Comparison of ENCODE assay signal across 8 mouse cellular contexts in genomic region chr15:84167600-84167999, GRCm38 (mm10). TPM values are rescaled to one million over a fixed set of nuclear protein-coding genes. Genes with fewer than 3 reads are reported as not detected.
A peak's percentile ranks its signal among the peaks of the same experiment; 100 is the strongest.
DNase-seq lines count a peak whose midpoint lies in the region; ATAC-seq lines count a peak whose summit lies in the region.

Gene Pnpla3, plus strand, starts transcription at chr15:84167837.

- H3K36me3 ChIP-seq in hindbrain, embryonic 15.5 days: no peaks in the 10 kb centered on the region

- H3K4me3 ChIP-seq in hindbrain, embryonic 15.5 days: peak within 1 kb of the TSS; percentile 62

- no peaks in the 10 kb centered on the region for H3K9me3 ChIP-seq in hindbrain, embryonic 15.5 days

- peak; percentile 99 for DNase-seq in ZHBTc4 (ENCODE audit: low read depth, low spot score)
- DNase-seq in gastrocnemius, adult 18-20 months (ENCODE audit: low spot score): peak; percentile 97
- DNase-seq in layer of hippocampus, postnatal 36 days: peak; percentile 96
- DNase-seq in lung, postnatal 25 days (ENCODE audit: low spot score): peak; percentile 95
- peak; percentile 98 for DNase-seq in retina, postnatal 1 day
- peak; percentile 78 for DNase-seq in thymus, postnatal 4 days

- H3K9ac ChIP-seq in hindbrain, embryonic 15.5 days: peak within 1 kb of the TSS; percentile 72

- WGBS in hindbrain, embryonic 15.5 days: under 1% methylated on average over 28 of the region's 28 CpGs

- H3K27ac ChIP-seq in hindbrain, embryonic 15.5 days (replicated peaks): peak within 1 kb of the TSS; percentile 86

- peak within 1 kb of the TSS; percentile 92 for H3K4me2 ChIP-seq in hindbrain, embryonic 15.5 days

- H3K4me1 ChIP-seq in hindbrain, embryonic 15.5 days (replicated peaks): peaks cover 26% of the 10 kb centered on the region

- no peaks in the 10 kb centered on the region for H3K27me3 ChIP-seq in hindbrain, embryonic 15.5 days

- ATAC-seq in common myeloid progenitor, adult 5-6 weeks (replicated peaks; ENCODE audit: low read depth, poor library complexity, severe bottlenecking): peak; percentile 96
- ATAC-seq in hindbrain, embryonic 15.5 days (ENCODE audit: low FRiP score, low read depth): peak; percentile 97

RNA-seq across cellular contexts. Expression of gene Pnpla3, which starts in this region (rescaled TPM):
- total RNA-seq in common myeloid progenitor, adult 5-6 weeks (2017): not detected in 2 replicates
- 10 to 100 TPM in 1 of 2 experiments, 1 to 10 TPM in 1; 5.0 to 10.8 TPM for total RNA-seq in gastrocnemius, adult 18-20 months (2021)
- 5.0 and 6.6 TPM in 2 replicates for polyA plus RNA-seq in hindbrain, embryonic 15.5 days (2015; fragmentation: Nextera tagmentation; extraction: Ambion mirVana)
- 1 to 10 TPM; 7.2 to 7.6 TPM for total RNA-seq in layer of hippocampus, postnatal 36 days (2021)

Comparison
In these comparisons a context has a peak if more than half of its experiments do, and no peak if none do; other contexts are left out.
1. Peak in every context shown above with its lines: DNase-seq, ATAC-seq, H3K4me3 ChIP-seq and H3K27ac ChIP-seq.
2. Peak in ATAC-seq in common myeloid progenitor, adult 5-6 weeks; RNA of the gene not detected or under 1 TPM.